Mouse (Mus musculus) heart, adult 9 months (tissue): ENCODE results near the gene Hmgn1.
A peak's percentile ranks its signal among the peaks of the same experiment; 100 is the strongest.
"Not testable (repeated sequence)": the region's sequence is repeated elsewhere in the genome, so short reads cannot be mapped to it uniquely, and the experiment has no call there.

Experiments used
- DNase-seq, 2 experiments: peaks; one replicate each; pipeline ENCODE4 v3.0.0; 2022; ENCODE audit warnings: low spot score in 2 of 2

Hmgn1 gene

GRCm38 (mm10) chr16:96127657-96128344 lies at the start of gene Hmgn1:
Hmgn1 (minus strand) TSS chr16:96127729.
- peak; percentile 96 to 98 for DNase-seq

- no peak for DNase-seq
These were observed 47.9 kb upstream of the Hmgn1 start for GRCm38 (mm10) chr16:96175399-96175798.

DNA sequence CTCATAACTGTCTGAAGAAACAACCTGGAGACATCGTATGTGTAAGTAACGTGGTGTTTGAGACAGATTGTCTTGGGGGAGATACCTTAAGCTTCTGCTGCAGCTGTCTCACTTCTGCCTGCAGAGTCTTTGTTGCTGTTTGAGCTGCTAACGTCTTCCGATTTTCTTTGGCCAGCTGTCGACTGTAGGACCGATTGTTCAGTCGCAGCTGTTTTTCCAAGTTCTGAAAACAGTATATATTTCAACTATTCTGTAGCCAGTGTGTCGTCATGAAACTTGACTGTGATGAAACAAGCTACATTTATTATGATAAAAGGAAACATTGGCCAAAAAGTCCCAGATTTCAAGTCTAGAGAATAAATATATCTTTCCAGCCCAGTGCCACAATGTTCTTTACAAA lies 46.1 kb upstream of the Hmgn1 start:
- no peak for DNase-seq

- no peak for DNase-seq
These were observed 41.3 kb upstream of the Hmgn1 start for GRCm38 (mm10) chr16:96168837-96169236.

DNA sequence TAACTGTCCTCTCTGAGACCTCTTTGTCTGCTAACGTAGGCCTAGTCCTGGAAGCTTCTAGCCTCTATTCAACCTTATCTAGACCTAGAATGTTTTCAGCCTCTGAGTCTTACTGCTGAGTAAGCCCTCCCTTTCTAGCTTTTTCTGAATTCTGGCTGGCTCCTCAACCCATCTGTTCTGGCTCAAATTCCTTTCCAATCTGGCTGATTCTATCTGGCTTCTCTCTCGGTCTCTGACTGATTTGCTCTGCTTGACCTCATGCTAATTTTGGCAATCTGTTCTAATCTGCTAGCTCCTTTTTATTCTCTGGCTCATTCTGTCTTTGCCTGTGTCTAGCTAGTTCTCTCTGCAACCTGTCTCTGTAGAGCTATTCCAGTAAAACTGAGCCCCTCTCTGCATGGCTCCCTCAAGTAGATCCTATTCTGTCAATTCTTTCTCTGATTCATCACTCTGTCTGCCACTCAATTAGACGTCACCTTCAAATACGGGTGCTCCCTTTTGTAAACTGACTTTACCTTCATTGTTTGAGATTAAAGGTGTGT lies 38.3 kb upstream of the Hmgn1 start:
- no peak for DNase-seq

DNA sequence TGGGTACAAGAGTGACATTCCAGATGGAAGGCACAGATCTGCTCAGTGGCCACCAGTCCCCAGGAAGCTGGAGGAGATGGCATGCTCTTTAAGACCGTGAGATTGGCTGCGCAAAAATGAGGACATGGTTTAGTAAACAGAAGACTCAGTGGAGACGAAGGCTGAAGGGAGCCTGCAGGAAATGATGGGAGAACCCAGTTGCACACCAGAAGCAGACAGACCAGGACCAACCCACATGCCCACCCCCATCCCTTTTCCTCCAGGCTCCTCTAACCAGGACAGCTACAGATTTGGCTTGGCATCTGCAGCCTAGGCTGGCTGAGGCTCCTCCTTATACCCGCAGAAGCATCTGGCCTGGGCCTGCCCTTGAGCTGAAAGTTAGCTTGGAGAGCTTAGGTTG lies 33.8 kb upstream of the Hmgn1 start:
- no peak for DNase-seq

- DNase-seq = no peak
These were observed 33.4 kb upstream of the Hmgn1 start for GRCm38 (mm10) chr16:96160927-96161326.

DNA sequence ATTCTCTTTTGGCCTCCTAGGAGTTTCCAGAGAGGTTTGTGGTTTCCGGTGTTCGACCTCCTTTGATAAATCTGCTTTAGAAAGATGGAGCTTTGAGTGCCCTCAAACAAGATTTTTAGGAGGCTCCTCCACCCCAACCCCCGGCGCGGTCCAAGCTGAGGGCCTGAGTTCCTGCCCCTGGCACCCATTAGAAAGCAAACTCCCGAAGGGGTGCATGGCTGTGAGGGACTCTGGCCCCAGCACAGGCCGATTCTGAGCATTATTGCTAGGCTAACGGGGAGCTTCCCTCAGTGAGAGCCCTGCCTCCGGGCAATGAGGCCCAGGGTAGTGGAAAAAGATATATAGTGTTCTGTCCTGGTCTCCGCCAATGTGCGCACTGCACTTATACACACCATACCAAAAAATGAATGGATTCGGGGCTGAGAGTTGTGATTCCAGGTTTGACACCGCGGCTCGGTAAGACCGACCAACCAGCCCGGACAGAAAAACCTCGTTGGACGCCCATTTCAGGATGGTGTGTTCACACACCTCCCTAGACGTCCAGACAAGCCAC lies 32.3 kb upstream of the Hmgn1 start:
- no peak for DNase-seq

GRCm38 (mm10) chr16:96159091-96159731 lies 31.7 kb upstream of the Hmgn1 start:
- peak; percentile 30 to 44 for DNase-seq

DNA sequence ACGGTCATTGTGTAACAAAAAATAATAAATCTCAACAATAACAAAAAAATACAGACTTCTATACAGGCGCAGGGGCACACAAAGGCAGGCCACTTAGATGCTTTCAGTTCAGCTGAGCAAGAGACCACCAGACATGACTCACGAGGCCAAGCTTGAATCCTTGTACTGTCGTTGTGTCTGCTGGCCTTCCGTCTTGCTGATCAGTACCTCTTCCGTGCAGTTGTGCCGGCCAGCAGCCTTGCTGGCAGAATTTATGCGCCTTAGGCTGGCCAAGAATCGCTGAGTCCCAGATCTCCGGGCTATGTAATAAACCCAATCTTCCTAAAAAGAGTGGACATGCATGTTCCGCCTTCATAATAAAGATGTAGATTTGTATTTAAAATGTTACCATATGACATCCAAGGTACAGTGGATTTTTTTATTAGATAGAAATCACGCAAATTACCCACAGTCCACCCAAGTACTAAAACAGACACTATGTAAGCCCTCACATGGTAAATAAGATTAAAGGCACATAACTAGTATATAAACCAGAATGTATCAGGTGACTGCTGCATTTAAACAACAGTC lies 31.1 kb upstream of the Hmgn1 start:
- DNase-seq = no peak

DNA sequence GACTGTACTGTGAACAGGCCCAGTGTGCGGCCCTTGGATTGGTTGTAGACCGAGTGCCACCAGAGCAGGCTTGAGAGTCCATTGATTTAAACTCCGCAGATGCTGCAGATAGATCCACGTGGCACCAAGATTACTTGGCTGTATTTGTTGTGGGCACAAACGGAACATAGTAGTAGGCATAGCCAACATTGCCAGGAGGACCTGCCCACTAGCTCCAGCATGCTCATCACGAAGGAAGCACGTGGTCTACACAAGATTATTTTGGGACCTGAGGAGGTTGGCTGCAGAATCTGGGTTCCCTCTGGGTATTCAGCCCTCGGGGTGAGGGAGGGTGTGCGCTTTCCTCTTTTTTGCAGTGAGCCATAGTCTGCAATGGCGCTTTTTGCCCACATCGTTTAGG lies 29.6 kb upstream of the Hmgn1 start:
- no peak for DNase-seq

- DNase-seq = no peak
These were observed 28.5 kb upstream of the Hmgn1 start for GRCm38 (mm10) chr16:96156019-96156418.

DNA sequence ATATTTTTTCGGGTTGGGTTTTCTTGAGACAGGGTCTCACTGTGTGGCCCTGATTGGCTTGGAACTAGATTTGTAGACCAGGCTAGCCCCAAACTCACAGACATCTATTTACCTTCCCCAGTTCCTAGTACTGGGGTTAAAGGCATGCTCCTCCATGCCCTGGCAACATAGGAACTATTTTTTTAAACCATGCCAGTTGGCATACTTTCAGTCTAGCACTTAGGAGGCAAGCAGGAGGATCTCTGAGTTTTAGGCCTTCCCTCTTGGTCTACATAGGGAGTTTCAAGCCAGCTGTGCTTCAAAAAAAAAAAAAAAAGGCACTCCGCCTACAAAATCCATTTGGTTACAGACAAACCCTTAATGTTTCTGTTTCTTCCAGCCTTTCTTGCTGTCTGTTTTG lies 26.9 kb upstream of the Hmgn1 start:
- DNase-seq = no peak

DNA sequence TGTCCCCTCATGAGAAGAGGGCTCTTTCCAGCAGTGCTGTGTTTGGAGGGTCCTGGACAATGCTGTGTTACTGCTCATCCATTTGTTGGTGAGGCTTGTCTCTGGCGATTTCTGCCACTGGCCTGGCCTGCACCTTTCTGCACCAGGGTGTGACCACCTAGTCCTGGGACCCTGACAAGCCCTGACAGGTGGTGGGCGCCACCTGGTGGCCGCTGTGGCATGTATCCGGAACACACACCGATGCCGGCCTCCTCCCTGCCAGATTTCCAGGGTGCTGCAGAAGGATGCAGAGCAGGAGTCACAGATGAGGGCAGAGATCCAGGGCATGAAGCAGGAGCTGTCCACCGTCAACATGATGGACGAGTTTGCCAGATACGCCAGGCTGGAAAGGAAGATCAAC lies 24.0 kb upstream of the Hmgn1 start:
- DNase-seq = peak; percentile 20 to 47

GRCm38 (mm10) chr16:96150995-96151394 lies 23.5 kb upstream of the Hmgn1 start:
- DNase-seq = no peak

- no peak for DNase-seq
These were observed 21.8 kb upstream of the Hmgn1 start for GRCm38 (mm10) chr16:96149311-96149710.

DNA sequence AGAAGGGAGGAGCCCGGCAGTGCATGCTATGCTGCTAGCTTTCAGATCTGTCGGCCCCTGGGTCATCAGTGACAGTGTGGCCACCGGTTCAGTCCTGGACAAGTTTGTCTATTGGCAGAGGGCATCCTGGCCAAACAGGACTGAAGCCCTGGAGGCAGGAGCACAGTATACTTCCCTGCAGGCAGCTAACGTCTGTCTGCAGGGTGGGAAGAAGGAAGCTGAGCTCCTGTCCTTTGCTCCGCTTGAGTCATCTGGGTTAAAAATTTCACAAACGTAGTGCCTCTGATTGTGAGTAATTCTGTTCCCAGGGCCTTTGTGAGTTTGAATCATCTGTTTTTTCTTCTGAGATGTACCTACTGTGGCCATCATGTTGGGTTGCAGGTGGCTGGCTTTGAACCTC lies 21.3 kb upstream of the Hmgn1 start:
- DNase-seq = no peak

- no peak for DNase-seq
These were observed 18.3 kb upstream of the Hmgn1 start for GRCm38 (mm10) chr16:96145814-96146213.

GRCm38 (mm10) chr16:96145110-96145800 lies 17.7 kb upstream of the Hmgn1 start, which contains the start of gene Wrb:
Wrb (plus strand) TSS chr16:96145407.
- peak; percentile 100 for DNase-seq

DNA sequence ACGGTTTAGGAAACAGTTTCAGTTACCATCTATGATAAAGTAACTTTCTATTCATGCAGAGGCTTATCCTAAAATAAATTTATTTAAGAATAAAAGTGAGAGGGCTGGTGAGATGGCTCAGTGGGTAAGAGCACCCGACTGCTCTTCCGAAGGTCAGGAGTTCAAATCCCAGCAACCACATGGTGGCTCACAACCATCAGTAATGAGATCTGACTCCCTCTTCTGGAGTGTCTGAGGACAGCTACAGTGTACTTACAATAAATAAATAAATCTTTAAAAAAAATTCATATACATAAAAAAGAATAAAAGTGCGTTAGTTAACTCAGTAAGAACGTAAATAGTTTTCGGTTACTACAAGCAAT lies 17.2 kb upstream of the Hmgn1 start:
- not testable (repeated sequence) for DNase-seq

- DNase-seq = no peak
These were observed 937 bp upstream of the Hmgn1 start for GRCm38 (mm10) chr16:96128466-96128865.

DNA sequence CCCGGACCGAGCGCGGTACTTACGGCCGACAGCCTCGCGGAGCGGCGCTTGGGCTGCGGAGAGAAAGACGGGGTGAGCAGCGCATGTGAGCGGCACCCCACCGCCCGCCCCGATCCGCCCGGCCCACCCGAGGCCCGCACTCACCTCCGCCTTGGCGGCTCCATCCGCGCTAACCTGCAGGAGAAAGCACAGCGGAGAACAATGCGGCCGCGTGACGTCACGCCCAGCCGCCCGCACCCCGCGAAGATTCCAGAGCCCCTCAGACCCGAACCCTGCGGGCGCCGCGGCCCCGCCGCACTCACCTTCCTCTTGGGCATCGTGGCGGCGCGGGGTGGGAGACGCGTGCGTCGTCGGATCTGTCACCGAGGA lies 257 bp downstream of the Hmgn1 start:
- DNase-seq = no peak
